Mouse (Mus musculus): ENCODE data around the gene Scaf1. TPM values are rescaled to one million over a fixed set of nuclear protein-coding genes. Genes with fewer than 3 reads are reported as not detected.

The Scaf1 gene
- total RNA-seq, 2 experiments from 2014 or later, result 75.1 to 85.9 TPM

GRCm38 (mm10) chr7:45016761-45017160, 598 bp upstream of the Scaf1 start:
- DNase-seq (ENCODE audit: low spot score in 2 of 2), result no peak

GRCm38 (mm10) chr7:45015344-45015956, 713 bp downstream of the Scaf1 start:
- no peak for DNase-seq (ENCODE audit: low spot score in 2 of 2)

GRCm38 (mm10) chr7:45014096-45014451, 2.1 kb downstream of the Scaf1 start:
- no peak for DNase-seq (ENCODE audit: low spot score in 2 of 2)

- no peak for DNase-seq (ENCODE audit: low spot score in 2 of 2)
Measured at GRCm38 (mm10) chr7:45013366-45014095, 2.6 kb downstream of the Scaf1 start.

GRCm38 (mm10) chr7:45012824-45013223, 3.3 kb downstream of the Scaf1 start:
- no peak for DNase-seq (ENCODE audit: low spot score in 2 of 2)

- no peak for DNase-seq (ENCODE audit: low spot score in 2 of 2)
Measured at GRCm38 (mm10) chr7:45012011-45012410, 4.2 kb downstream of the Scaf1 start.

- no peak for DNase-seq (ENCODE audit: low spot score in 2 of 2)
Measured at GRCm38 (mm10) chr7:45008411-45008810, 7.8 kb downstream of the Scaf1 start.

- no peak for DNase-seq (ENCODE audit: low spot score in 2 of 2)
Measured at GRCm38 (mm10) chr7:45007846-45008245, 8.3 kb downstream of the Scaf1 start.

GRCm38 (mm10) chr7:45007141-45007540, 9.0 kb downstream of the Scaf1 start:
- DNase-seq (ENCODE audit: low spot score in 2 of 2), result no peak

GRCm38 (mm10) chr7:45006503-45006902, 9.7 kb downstream of the Scaf1 start:
- DNase-seq (ENCODE audit: low spot score in 2 of 2), result no peak

- DNase-seq (ENCODE audit: low spot score in 2 of 2), result no peak
Measured at GRCm38 (mm10) chr7:45005321-45005992, 10.7 kb downstream of the Scaf1 start.

GRCm38 (mm10) chr7:45004546-45004945, 11.6 kb downstream of the Scaf1 start:
- DNase-seq (ENCODE audit: low spot score in 2 of 2), result no peak

GRCm38 (mm10) chr7:45002440-45002839, 13.7 kb downstream of the Scaf1 start:
- no peak for DNase-seq (ENCODE audit: low spot score in 2 of 2)

GRCm38 (mm10) chr7:45000539-45001114, 15.5 kb downstream of the Scaf1 start:
- no peak for DNase-seq (ENCODE audit: low spot score in 2 of 2)

GRCm38 (mm10) chr7:44999753-45000152, 16.4 kb downstream of the Scaf1 start:
- DNase-seq (ENCODE audit: low spot score in 2 of 2), result no peak

GRCm38 (mm10) chr7:44998501-44998955, 17.6 kb downstream of the Scaf1 start, which contains the start of gene Bcl2l12:
Gene Bcl2l12 (minus strand): TSS chr7:44998712.
- peak in 1 of 2 experiments; percentile 60 for DNase-seq (ENCODE audit: low spot score in 2 of 2)

- no peak for DNase-seq (ENCODE audit: low spot score in 2 of 2)
Measured at GRCm38 (mm10) chr7:44997940-44998428, 18.2 kb downstream of the Scaf1 start.

- peak; percentile 93 to 94 for DNase-seq (ENCODE audit: low spot score in 2 of 2)
Measured at GRCm38 (mm10) chr7:44997231-44997939, 18.8 kb downstream of the Scaf1 start, which contains the start of gene Irf3. Gene Irf3 (plus strand): TSS chr7:44997648.

- no peak for DNase-seq (ENCODE audit: low spot score in 2 of 2)
Measured at GRCm38 (mm10) chr7:44996672-44997071, 19.5 kb downstream of the Scaf1 start.

- DNase-seq (ENCODE audit: low spot score in 2 of 2), result no peak
Measured at GRCm38 (mm10) chr7:44986879-44987718, 29.1 kb downstream of the Scaf1 start.
